Mouse (Mus musculus): ENCODE measurements around the gene Fbxl2.

Gene Fbxl2

GRCm38 (mm10) chr9:113970041-113970440, 76.0 kb downstream of the Fbxl2 start:
- DNase-seq = no peak

- no peak for DNase-seq
Measured at GRCm38 (mm10) chr9:113969399-113969798, 76.6 kb downstream of the Fbxl2 start.

- DNase-seq = no peak
Measured at GRCm38 (mm10) chr9:113968967-113969366, 77.0 kb downstream of the Fbxl2 start.

- no peak for DNase-seq
Measured at GRCm38 (mm10) chr9:113966838-113967237, 79.2 kb downstream of the Fbxl2 start.

GRCm38 (mm10) chr9:113964415-113964814, 81.6 kb downstream of the Fbxl2 start:
- DNase-seq = no peak

- no peak for DNase-seq
Measured at GRCm38 (mm10) chr9:113963718-113964117, 82.3 kb downstream of the Fbxl2 start.

GRCm38 (mm10) chr9:113957777-113958176, 88.2 kb downstream of the Fbxl2 start:
- DNase-seq = no peak

GRCm38 (mm10) chr9:113947216-113947615, 98.8 kb downstream of the Fbxl2 start:
- no peak for DNase-seq

- DNase-seq = no peak
Measured at GRCm38 (mm10) chr9:113943372-113943771, 102.6 kb downstream of the Fbxl2 start.

- DNase-seq = no peak
Measured at GRCm38 (mm10) chr9:113941103-113941805, 104.7 kb downstream of the Fbxl2 start.

GRCm38 (mm10) chr9:113939063-113939850, 106.7 kb downstream of the Fbxl2 start:
- DNase-seq = no peak

- DNase-seq = no peak
Measured at GRCm38 (mm10) chr9:113935638-113936037, 110.4 kb downstream of the Fbxl2 start.

- DNase-seq = no peak
Measured at GRCm38 (mm10) chr9:113932501-113932900, 113.5 kb downstream of the Fbxl2 start.

GRCm38 (mm10) chr9:113932100-113932470, 113.9 kb downstream of the Fbxl2 start:
- no peak for DNase-seq

GRCm38 (mm10) chr9:113931375-113932099, 114.5 kb downstream of the Fbxl2 start:
- DNase-seq = peak; percentile 34 to 37

- DNase-seq = peak; percentile 92 to 96
Measured at GRCm38 (mm10) chr9:113930534-113931374, 115.2 kb downstream of the Fbxl2 start, which contains the start of gene Ubp1. TSS of gene Ubp1 (plus strand) at chr9:113930934.

- no peak for DNase-seq
Measured at GRCm38 (mm10) chr9:113929676-113930075, 116.3 kb downstream of the Fbxl2 start.

- DNase-seq = no peak
Measured at GRCm38 (mm10) chr9:113928591-113928990, 117.4 kb downstream of the Fbxl2 start.

GRCm38 (mm10) chr9:113924883-113925282, 121.1 kb downstream of the Fbxl2 start:
- no peak for DNase-seq

- DNase-seq = no peak
Measured at GRCm38 (mm10) chr9:113922677-113923076, 123.3 kb downstream of the Fbxl2 start.

- DNase-seq = no peak
Measured at GRCm38 (mm10) chr9:113915789-113916188, 130.2 kb downstream of the Fbxl2 start.
